ENCODE assay signal across 16 mouse cellular contexts in genomic region chr6:30319216-30319615, GRCm38 (mm10).
"Had no signal": no experiment of that assay in that cellular context is flagged by ENCODE, and none has a peak within 500 bp of the region (broad histone marks: within the 10 kb centered on the region; RNA-seq: fewer than 3 reads in every experiment).

No protein-coding gene starts in this region.

- H3K4me3 ChIP-seq: liver, embryonic 15.5 days; lung, embryonic 15.5 days; megakaryocyte, embryonic 14.5 days; midbrain, embryonic 12.5 days; neural tube, embryonic 12.5 days; stomach, embryonic 15.5 days had no signal

- H3K9me3 ChIP-seq: liver, embryonic 15.5 days; lung, embryonic 15.5 days; midbrain, embryonic 12.5 days; neural tube, embryonic 12.5 days; stomach, embryonic 15.5 days had no signal

- H3K27ac ChIP-seq: liver, embryonic 15.5 days; lung, embryonic 15.5 days; macrophage; midbrain, embryonic 12.5 days; neural tube, embryonic 12.5 days; stomach, embryonic 15.5 days; stomach, postnatal 0 days had no signal

- H3K9ac ChIP-seq: liver, embryonic 15.5 days; liver, postnatal 0 days; lung, embryonic 15.5 days; midbrain, embryonic 12.5 days; neural tube, embryonic 12.5 days; stomach, embryonic 15.5 days had no signal

- DNase-seq: liver, postnatal 0 days; lung, adult 2 months; lung, postnatal 10 days; midbrain, embryonic 14.5 days; right cerebral cortex, postnatal 14 days; thymus, adult 2 months; thymus, postnatal 25 days; thymus, postnatal 4 days had no signal

- H3K4me2 ChIP-seq: liver, embryonic 15.5 days; lung, embryonic 15.5 days; midbrain, embryonic 12.5 days; neural tube, embryonic 12.5 days; stomach, embryonic 15.5 days had no signal

- H3K4me1 ChIP-seq: liver, embryonic 15.5 days; lung, embryonic 15.5 days; midbrain, embryonic 12.5 days; neural tube, embryonic 12.5 days; stomach, embryonic 15.5 days had no signal

- H3K36me3 ChIP-seq: liver, embryonic 15.5 days; lung, embryonic 15.5 days; midbrain, embryonic 12.5 days; neural tube, embryonic 12.5 days; stomach, embryonic 15.5 days had no signal

- H3K27me3 ChIP-seq: liver, embryonic 15.5 days; lung, embryonic 15.5 days; megakaryocyte, embryonic 14.5 days; neural tube, embryonic 12.5 days; stomach, embryonic 15.5 days had no signal

- ATAC-seq: liver, postnatal 0 days had no signal
